Mouse (Mus musculus) heart, embryonic 15.5 days (tissue): ENCODE measurements at regions not wholly inside any gene's neighbourhood (a gene's known extent, or its start where the extent isn't known, plus 50 kb on each side); places are given as distances from the start of the nearest gene placed in this dataset.
"Not testable (repeated sequence)": the region's sequence is repeated elsewhere in the genome, so short reads cannot be mapped to it uniquely, and the experiment has no call there.

Experiments used
- ATAC-seq: fragments of 200-750 bp; cut with Nextera tagmentation; replicated peaks from 2 replicates; pipeline ENCODE4 v1.8.0; 2017; ENCODE audit warnings: low read depth, moderate TSS enrichment; ENCODE audit not compliant: insufficient number of reproducible peaks, insufficient read depth, low FRiP score
- H3K27ac ChIP-seq: fragments of 300-500 bp; sonication (generic); 2 replicates; pipeline ENCODE4 v1.5.1; 2015; ENCODE audit warnings: mild to moderate bottlenecking, inconsistent platforms
- H3K27me3 ChIP-seq: fragments of 300-500 bp; sonication (generic); 2 replicates; pipeline ENCODE4 v1.6.1; 2015; ENCODE audit warnings: inconsistent platforms
- H3K36me3 ChIP-seq: fragments of 300-500 bp; sonication (generic); 2 replicates; pipeline ENCODE4 v1.6.1; 2015; ENCODE audit warnings: mild to moderate bottlenecking, inconsistent platforms
- H3K4me1 ChIP-seq: fragments of 300-500 bp; sonication (generic); replicated peaks from 2 replicates; pipeline ENCODE4 v1.6.1; 2015; ENCODE audit warnings: inconsistent platforms
- H3K4me2 ChIP-seq: fragments of 300-500 bp; sonication (generic); 2 replicates; pipeline ENCODE4 v1.6.1; 2015; ENCODE audit warnings: inconsistent platforms, mild to moderate bottlenecking, moderate library complexity
- H3K4me3 ChIP-seq: fragments of 300-500 bp; sonication (generic); 2 replicates; pipeline ENCODE4 v1.5.1; 2015; ENCODE audit warnings: mild to moderate bottlenecking, inconsistent platforms
- H3K9ac ChIP-seq: fragments of 300-500 bp; sonication (generic); 2 replicates; pipeline ENCODE4 v1.6.1; 2015; ENCODE audit warnings: mild to moderate bottlenecking, inconsistent platforms
- H3K9me3 ChIP-seq: fragments of 300-500 bp; sonication (generic); replicated peaks from 2 replicates; pipeline ENCODE4 v1.6.1; 2016; ENCODE audit warnings: inconsistent platforms
- WGBS: fragments of 180-500 bp; shearing (Covaris S2); methylation state at CpG from one replicate; pipeline ENCODE4 v1.1.7; 2015; ENCODE audit warnings: mixed read lengths; 5-methylcytosine and 5-hydroxymethylcytosine counted together

GRCm38 (mm10) chr3:147707401-147707801, 855.2 kb downstream of the Ttll7 start:
- no peak for ATAC-seq
- Histone ChIP-seq H3K9me3 (no peaks in the 10 kb centered on the region), H3K36me3 (no peaks in the 10 kb centered on the region), H3K4me1 (no peaks in the 10 kb centered on the region), H3K4me2 (no peak overlapping the region), H3K9ac (no peak overlapping the region), H3K27ac (no peak overlapping the region), H3K27me3 (no peaks in the 10 kb centered on the region), H3K4me3 (no peak overlapping the region)
- 21% methylated on average over 4 of the region's 4 CpGs for WGBS

GRCm38 (mm10) chr3:147683730-147684129, 831.6 kb downstream of the Ttll7 start:
- WGBS: 86% methylated on average over 2 of the region's 2 CpGs
- Histone ChIP-seq H3K27ac (no peak overlapping the region), H3K9ac (no peak overlapping the region), H3K27me3 (no peaks in the 10 kb centered on the region), H3K4me3 (no peak overlapping the region), H3K4me1 (no peaks in the 10 kb centered on the region), H3K36me3 (no peaks in the 10 kb centered on the region), H3K4me2 (no peak overlapping the region), H3K9me3 (no peaks in the 10 kb centered on the region)
- no peak for ATAC-seq

DNA sequence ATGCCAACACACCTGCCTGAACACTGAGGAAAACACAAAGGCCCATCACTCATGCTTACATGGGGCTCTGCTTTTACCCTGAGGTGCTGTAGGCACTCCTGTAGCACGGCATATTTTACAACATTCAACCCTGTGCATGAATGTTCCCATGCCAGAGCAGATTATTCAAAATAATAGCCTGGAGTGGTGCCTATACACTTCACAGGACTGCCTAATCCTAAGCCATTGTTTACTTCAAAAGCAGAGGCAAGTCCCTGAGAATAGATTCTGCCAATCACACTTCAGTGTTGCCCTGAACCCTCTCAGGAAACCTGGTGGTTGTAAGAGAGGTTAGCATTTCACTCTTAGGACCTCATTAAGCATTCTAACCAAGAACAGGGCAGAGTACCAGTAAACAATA, 828.1 kb downstream of the Ttll7 start:
- Histone ChIP-seq H3K27me3 (no peaks in the 10 kb centered on the region), H3K9me3 (no peaks in the 10 kb centered on the region), H3K4me2 (no peak overlapping the region), H3K4me3 (no peak overlapping the region), H3K9ac (no peak overlapping the region), H3K36me3 (no peaks in the 10 kb centered on the region), H3K27ac (no peak overlapping the region), H3K4me1 (no peaks in the 10 kb centered on the region)
- WGBS: 59% methylated on average over 1 of the region's 1 CpGs
- no peak for ATAC-seq

DNA sequence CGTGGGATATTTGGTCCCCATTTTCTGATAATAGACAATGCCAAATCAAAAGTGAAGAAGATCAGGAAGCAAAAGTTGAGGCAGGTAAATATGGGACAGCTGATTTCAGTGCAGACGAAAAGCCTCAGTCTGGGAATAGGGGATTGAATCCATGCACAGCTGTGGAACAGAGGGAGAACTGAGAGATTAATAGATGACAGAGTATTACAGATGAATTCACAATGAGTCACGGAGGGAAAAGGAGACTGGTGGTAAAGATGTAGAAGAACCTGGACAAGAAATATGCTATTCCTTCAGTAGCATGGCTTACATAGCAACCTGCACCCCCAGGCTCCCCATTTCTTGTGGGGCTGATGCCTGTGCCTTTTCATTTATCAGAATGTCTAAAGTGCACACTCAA, 810.4 kb downstream of the Ttll7 start:
- WGBS: 79% methylated on average over 3 of the region's 3 CpGs
- no peaks in the 10 kb centered on the region for H3K4me1 ChIP-seq

DNA sequence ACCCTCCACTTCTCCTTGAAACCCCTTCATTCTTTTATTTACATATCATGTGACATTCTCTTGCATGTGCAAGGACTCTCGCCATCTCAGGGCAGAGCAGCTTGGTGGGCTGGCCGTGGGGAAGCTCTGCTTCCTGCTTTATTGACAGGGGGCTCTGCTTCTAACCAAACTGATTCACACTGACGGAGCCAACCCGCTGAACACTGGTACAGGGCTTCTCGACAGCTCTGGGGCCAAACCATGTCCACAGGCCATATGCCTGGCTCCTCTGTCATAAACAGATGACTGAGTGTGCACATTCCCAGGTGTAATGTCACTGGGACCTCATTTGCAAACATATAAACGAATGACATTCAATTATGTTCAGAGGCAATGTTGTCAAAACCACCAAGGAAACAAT, 800.7 kb downstream of the Ttll7 start:
- H3K4me1 ChIP-seq: no peaks in the 10 kb centered on the region
- H3K27me3 ChIP-seq: no peaks in the 10 kb centered on the region
- H3K27ac ChIP-seq: no peak overlapping the region
- H3K9me3 ChIP-seq: no peaks in the 10 kb centered on the region
- WGBS: 55% methylated on average over 6 of the region's 6 CpGs
- no peak overlapping the region for H3K9ac ChIP-seq
- no peak overlapping the region for H3K4me2 ChIP-seq
- H3K4me3 ChIP-seq: no peak overlapping the region
- no peak for ATAC-seq
- H3K36me3 ChIP-seq: no peaks in the 10 kb centered on the region

More for the DNA sequence above, 810.4 kb downstream of the Ttll7 start:
- no peak overlapping the region for H3K9ac ChIP-seq
- no peaks in the 10 kb centered on the region for H3K36me3 ChIP-seq
- H3K9me3 ChIP-seq: no peaks in the 10 kb centered on the region
- ATAC-seq: no peak
- no peak overlapping the region for H3K4me2 ChIP-seq
- no peak overlapping the region for H3K4me3 ChIP-seq
- no peak overlapping the region for H3K27ac ChIP-seq
- no peaks in the 10 kb centered on the region for H3K27me3 ChIP-seq

- not testable (repeated sequence) for H3K9me3 ChIP-seq, H3K4me3 ChIP-seq, H3K4me1 ChIP-seq, H3K4me2 ChIP-seq, H3K9ac ChIP-seq, H3K27ac ChIP-seq, ATAC-seq, H3K36me3 ChIP-seq, H3K27me3 ChIP-seq
- WGBS: 92% methylated on average over 21 of the region's 21 CpGs
Observed at GRCm38 (mm10) chr3:147635486-147635885, 783.3 kb downstream of the Ttll7 start.

DNA sequence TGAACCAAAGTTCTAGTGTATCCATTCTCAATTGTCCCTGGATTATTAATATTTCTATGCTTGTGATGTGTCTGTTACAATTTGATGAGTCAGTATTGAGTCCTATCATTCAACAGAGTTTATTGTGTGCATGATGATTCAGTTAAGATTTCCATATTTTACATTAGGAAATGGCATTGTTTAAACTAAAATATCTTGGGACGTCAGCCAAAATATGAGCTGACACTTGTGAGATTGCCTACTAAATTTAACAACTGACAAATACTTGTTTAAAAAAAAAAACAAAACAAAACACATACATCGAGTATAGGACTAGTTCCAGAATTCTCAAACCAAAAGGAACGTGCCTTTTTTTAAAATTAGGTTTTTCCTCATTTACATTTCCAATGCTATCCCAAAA, 779.0 kb downstream of the Ttll7 start:
- H3K27ac ChIP-seq: no peak overlapping the region
- no peak overlapping the region for H3K9ac ChIP-seq
- 71% methylated on average over 3 of the region's 3 CpGs for WGBS
- no peak overlapping the region for H3K4me2 ChIP-seq
- no peaks in the 10 kb centered on the region for H3K4me1 ChIP-seq
- no peak overlapping the region for H3K4me3 ChIP-seq
- no peak for ATAC-seq
- H3K36me3 ChIP-seq: no peaks in the 10 kb centered on the region
- H3K9me3 ChIP-seq: no peaks in the 10 kb centered on the region
- H3K27me3 ChIP-seq: no peaks in the 10 kb centered on the region

DNA sequence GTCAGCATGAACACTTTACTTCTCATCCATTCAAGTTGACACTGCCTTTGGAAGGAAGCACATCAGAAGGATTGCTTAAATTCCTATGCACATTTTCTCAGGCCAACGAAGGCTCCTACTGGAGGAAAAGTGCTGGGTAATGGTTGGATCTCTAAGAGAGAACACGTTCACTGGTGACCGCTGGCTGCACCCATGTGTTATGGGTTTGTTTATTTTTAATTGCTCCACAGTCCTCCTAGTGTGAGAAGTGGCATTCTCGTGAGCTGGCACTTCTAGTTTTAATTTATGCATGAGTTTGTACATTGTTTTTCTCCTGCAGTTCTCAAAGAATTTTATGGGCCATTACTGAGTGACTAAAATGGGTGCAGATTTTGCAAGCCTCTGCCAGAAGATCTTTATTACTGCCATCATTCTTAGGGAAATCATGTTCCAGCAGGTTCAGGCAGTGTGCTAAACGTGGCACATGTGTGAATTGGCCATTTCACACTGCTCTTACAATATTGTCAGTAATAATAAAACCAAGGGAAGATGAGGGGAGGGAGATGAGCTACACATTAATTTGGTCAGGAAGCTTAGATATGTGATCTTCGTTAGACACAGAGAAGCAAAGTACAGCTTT, 731.6 kb downstream of the Ttll7 start:
- no peaks in the 10 kb centered on the region for H3K9me3 ChIP-seq
- no peak overlapping the region for H3K4me3 ChIP-seq
- H3K4me1 ChIP-seq: no peaks in the 10 kb centered on the region
- no peak overlapping the region for H3K27ac ChIP-seq
- H3K27me3 ChIP-seq: no peaks in the 10 kb centered on the region
- no peak overlapping the region for H3K9ac ChIP-seq
- ATAC-seq: no peak
- no peak overlapping the region for H3K4me2 ChIP-seq
- WGBS: 58% methylated on average over 6 of the region's 6 CpGs
- H3K36me3 ChIP-seq: no peaks in the 10 kb centered on the region

DNA sequence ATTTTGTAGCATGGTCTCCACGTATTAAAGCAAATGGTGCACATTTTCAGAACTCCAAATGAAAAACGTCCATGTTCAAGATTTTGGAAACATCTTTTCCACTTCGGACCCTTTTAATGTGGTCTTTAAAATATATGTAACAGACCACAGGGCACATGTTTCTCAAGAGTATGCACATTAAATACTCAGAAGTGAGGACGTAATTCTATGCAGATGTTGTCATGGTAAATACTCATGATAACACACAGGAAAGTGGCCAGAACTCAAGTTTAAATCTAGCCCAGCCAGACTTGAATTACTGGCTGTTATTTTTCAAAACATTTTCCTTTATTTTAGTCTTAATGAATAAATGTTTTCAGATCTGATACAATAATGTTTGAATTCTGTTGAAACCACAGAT, 719.7 kb downstream of the Ttll7 start:
- H3K4me2 ChIP-seq: no peak overlapping the region
- no peaks in the 10 kb centered on the region for H3K9me3 ChIP-seq
- no peak for ATAC-seq
- H3K9ac ChIP-seq: no peak overlapping the region
- WGBS: 67% methylated on average over 4 of the region's 4 CpGs
- H3K27me3 ChIP-seq: no peaks in the 10 kb centered on the region
- no peaks in the 10 kb centered on the region for H3K4me1 ChIP-seq
- no peak overlapping the region for H3K27ac ChIP-seq
- no peaks in the 10 kb centered on the region for H3K36me3 ChIP-seq
- no peak overlapping the region for H3K4me3 ChIP-seq

DNA sequence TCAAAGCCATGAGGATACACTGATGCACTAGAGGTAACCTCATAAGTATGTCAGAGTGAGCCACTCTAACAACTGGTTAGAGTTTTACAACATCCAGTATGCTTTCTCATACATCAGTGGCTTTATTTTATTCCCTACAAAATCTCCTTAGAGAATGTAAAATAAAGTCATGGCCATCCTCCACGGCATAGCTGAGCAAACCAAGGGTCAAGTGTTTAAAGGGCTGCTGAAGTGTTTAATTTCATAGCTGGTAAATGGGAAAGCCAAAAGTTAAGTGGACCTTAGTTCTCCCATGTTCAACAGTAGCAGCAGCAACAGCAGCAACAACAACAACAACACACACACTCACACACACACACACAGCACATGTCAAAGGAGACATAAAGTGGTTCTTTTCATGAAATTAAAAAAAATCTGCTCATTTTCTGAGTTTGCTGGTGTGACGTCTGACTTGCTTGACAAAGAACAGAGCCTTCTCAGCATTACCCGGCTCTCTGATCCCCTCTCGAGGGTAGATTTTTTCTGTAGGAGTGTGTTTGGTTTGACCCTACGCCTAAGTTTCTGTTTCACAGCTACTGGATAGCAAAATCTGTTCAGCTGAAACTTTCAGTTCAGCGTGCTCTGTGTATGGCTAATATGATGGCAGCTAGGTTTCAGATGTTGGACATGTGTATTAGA, 693.3 kb downstream of the Ttll7 start:
- WGBS: 34% methylated on average over 6 of the region's 6 CpGs

GRCm38 (mm10) chr3:147542285-147542684, 690.1 kb downstream of the Ttll7 start:
- no peak overlapping the region for H3K9ac ChIP-seq
- H3K4me2 ChIP-seq: no peak overlapping the region
- H3K36me3 ChIP-seq: no peaks in the 10 kb centered on the region
- no peaks in the 10 kb centered on the region for H3K9me3 ChIP-seq
- H3K27ac ChIP-seq: no peak overlapping the region
- H3K4me3 ChIP-seq: no peak overlapping the region
- no peak for ATAC-seq
- H3K4me1 ChIP-seq: no peaks in the 10 kb centered on the region
- WGBS: 90% methylated on average over 4 of the region's 4 CpGs
- no peaks in the 10 kb centered on the region for H3K27me3 ChIP-seq

More for the DNA sequence above, 693.3 kb downstream of the Ttll7 start:
- Histone ChIP-seq H3K27me3 (no peaks in the 10 kb centered on the region), H3K27ac (no peak overlapping the region), H3K4me1 (no peaks in the 10 kb centered on the region), H3K4me3 (no peak overlapping the region), H3K9me3 (no peaks in the 10 kb centered on the region), H3K9ac (no peak overlapping the region), H3K36me3 (no peaks in the 10 kb centered on the region), H3K4me2 (no peak overlapping the region)
- ATAC-seq: no peak

DNA sequence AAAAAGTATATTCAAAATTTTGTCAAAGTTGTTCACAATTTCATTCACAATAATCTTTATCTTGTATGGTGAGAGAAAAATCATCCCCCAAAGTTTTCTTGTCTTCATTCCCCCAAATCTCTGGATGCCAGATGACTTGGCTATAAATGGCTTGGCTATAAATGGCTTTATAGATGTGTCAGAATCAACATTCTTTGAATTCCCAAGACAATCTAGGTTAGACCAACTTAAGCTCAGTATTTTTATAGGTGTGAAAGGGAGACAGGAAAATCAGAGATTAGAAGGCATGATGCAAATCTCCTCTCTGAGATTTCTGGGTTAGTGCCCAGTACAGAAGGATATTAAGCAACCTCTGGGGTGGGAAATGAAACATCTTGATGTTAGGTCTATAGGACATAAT, 685.4 kb downstream of the Ttll7 start:
- no peak for ATAC-seq
- Histone ChIP-seq H3K4me3 (no peak overlapping the region), H3K4me1 (no peaks in the 10 kb centered on the region), H3K4me2 (no peak overlapping the region), H3K27ac (no peak overlapping the region), H3K9ac (no peak overlapping the region), H3K27me3 (no peaks in the 10 kb centered on the region), H3K36me3 (no peaks in the 10 kb centered on the region), H3K9me3 (no peaks in the 10 kb centered on the region)
